Mouse (Mus musculus) frontal cortex, postnatal 25 days (tissue): ENCODE measurements around the gene 2310030G06Rik.

ENCODE experiments used
- DNase-seq, 2 experiments: peaks; one replicate each; pipeline ENCODE4 v3.0.0; 2022; ENCODE audit warnings: low spot score in 2 of 2

Gene 2310030G06Rik

DNA sequence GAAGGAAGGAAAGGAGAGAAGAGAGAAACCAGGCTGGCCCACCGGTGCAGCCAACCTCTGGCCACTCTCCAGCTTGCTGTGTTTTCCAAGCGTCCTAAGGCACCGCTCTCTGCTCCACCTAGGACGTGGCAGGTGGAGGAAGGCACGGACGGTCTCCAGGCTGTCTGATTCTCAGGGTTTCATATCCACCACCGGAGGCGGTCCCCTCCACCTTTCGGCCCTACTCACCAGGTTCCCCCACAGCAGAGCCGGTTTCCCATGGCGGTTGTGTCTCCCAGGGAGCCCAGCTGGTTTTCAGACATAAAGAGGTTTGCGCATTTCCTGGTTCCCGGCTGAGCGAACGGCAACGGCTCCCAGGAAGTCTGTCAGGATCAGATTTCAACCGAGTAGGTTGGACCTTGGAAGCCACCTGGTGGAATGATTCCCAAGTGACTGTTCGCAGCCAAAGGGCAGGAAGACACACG, at the start of gene 2310030G06Rik:
TSS of gene 2310030G06Rik (minus strand) at position 323 of the 464 bp plus-strand sequence.
- no peak for DNase-seq

GRCm38 (mm10) chr9:50795266-50795665, 48.9 kb upstream of the 2310030G06Rik start:
- DNase-seq: no peak

DNA sequence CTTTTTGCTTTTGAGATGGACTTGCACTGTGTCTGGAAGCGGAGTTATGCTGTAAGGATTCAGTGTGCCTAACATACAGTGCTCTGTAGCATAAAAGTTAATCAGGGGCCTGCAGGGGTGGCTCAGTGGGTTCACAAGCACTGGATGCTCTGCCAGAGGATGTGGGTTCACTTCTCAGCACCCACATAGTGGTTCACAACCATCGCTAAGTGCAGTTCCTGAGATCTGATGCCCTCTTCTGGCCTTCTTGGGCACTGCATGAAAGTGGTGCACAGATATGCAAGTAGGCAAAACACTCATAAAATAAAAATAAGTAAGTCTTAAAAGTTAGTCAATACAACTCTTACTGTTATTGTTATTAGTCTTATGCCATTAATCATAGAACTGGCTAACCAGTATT, 35.8 kb upstream of the 2310030G06Rik start:
- DNase-seq: no peak

- no peak for DNase-seq
Observed at GRCm38 (mm10) chr9:50776162-50776760, 29.9 kb upstream of the 2310030G06Rik start.

- no peak for DNase-seq
Observed at GRCm38 (mm10) chr9:50775662-50776126, 29.4 kb upstream of the 2310030G06Rik start.

GRCm38 (mm10) chr9:50774991-50775612, 28.8 kb upstream of the 2310030G06Rik start, which contains the start of the genes Alg9 and 1110032A03Rik:
Alg9 (plus strand) TSS chr9:50775019.
1110032A03Rik (minus strand) TSS chr9:50775520.
- peak; percentile 84 to 85 for DNase-seq

DNA sequence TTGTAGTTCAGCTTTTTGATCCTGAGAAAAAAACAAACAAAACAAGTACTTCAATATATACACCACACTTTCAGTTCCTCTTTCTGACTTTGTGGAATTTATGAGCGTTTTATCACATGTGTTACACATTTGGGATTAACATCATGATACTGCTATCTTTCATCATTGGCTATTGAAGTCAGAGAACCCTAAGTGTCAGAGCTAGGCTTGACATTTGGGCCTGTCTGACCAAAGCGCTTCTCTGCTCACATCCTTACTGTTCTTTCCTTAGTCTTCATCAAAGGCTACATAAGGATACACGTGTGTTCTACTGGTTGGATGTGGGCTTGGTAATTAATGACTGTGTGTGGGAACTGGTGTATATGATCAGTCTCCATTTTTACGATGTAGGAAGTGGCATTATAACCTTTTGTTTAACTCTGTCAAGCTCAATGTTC, 27.7 kb upstream of the 2310030G06Rik start:
- no peak for DNase-seq

DNA sequence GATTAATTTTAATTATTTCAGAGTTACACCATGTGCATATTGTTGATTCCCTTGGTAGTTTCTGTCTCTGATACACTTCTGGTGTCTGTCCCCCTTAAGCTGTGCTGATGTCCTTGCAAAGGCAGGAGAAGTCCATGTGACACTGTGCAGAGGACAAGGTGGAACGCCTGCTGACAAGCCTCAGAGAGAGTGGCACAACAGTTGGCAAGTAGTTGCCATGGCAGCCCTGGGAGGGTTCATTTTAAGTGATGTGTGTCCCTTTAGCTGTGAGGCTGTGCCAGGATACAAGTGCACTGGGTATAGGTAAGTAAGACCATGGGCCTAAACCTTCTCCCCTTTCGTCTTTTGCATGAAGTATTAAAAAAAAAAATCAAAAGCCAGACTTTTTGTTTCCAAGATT, 23.7 kb upstream of the 2310030G06Rik start:
- DNase-seq: no peak

DNA sequence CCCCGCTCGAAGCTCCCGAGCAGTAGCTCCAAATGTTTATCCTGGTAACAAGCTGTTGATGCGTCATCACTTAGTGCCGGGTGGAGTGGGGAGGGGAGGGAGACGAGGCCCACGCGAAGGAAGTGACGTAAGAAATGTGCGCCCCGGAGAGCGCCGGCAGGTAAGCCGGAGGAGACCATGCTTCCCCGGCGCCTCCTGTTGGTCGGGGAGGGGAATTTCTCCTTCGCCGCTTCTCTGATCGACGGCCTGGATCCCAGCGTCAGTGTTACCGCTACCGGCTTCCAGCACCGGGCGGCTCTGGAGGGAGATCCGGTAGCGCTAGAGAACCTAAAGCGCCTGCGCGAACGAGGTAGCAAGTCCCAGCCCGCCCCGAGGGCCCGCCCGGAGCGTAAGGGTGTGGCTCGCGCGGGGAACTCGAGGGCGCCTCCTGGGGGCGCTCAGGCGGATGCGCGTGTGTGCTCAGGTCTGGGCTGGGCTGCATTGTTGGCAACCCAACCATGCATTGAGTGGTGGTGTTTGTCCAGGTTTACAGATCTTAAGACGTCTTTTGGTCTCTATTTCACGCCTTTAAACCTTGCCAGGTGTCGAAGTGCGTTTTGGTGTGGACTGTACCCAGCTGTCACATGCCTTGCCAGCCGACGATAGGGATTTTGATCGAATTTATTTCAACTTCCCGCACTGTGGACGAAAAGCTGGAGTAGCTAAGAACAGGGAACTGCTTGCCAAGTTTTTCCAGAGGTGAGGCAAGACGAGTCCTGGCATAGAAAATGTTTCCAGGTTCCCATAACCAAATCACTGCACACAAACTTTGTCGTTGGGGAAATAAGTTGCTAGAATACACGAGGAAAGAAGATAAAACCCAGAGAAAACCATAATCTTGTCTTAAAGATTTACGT, 22.0 kb upstream of the 2310030G06Rik start, which contains the start of gene Fdxacb1:
TSS of gene Fdxacb1 (plus strand) at position 130 of the 896 bp plus-strand sequence.
- DNase-seq: peak; percentile 95 to 97

GRCm38 (mm10) chr9:50767531-50768106, 21.3 kb upstream of the 2310030G06Rik start:
- no peak for DNase-seq

- DNase-seq: no peak
Observed at GRCm38 (mm10) chr9:50763331-50763730, 17.0 kb upstream of the 2310030G06Rik start.

- no peak for DNase-seq
Observed at GRCm38 (mm10) chr9:50761520-50762243, 15.3 kb upstream of the 2310030G06Rik start.

GRCm38 (mm10) chr9:50756711-50757110, 10.4 kb upstream of the 2310030G06Rik start:
- DNase-seq: no peak

DNA sequence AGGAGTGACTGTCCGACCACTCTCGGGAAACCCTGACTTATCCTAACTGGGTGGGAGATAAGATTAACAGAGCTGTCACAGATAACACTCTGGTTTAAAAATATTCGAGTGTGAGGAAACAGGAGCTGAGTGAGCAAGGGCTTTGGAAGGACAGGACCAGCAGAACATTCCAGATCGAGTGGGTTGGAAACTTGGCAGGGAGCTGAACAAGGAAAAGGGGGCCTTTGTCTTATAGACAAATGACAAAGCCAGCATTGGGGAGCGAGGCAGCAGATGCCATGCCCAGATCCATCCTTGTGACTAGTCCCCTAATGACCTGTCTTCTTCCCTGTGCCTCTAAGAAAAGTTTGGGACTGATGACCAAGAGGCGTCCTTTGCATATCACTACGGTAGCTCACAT, 7.6 kb upstream of the 2310030G06Rik start:
- DNase-seq: no peak

- peak in 1 of 2 experiments; percentile 56 for DNase-seq
Observed at GRCm38 (mm10) chr9:50752784-50753615, 6.7 kb upstream of the 2310030G06Rik start.

- DNase-seq: no peak
Observed at GRCm38 (mm10) chr9:50752054-50752602, 5.8 kb upstream of the 2310030G06Rik start, which contains the start of gene Hspb2. Hspb2 (minus strand) TSS chr9:50752354.

GRCm38 (mm10) chr9:50751323-50751722, 5.0 kb upstream of the 2310030G06Rik start, which contains the start of gene Cryab:
Cryab (plus strand) TSS chr9:50751325.
- DNase-seq: no peak

- no peak for DNase-seq
Observed at GRCm38 (mm10) chr9:50750706-50751105, 4.4 kb upstream of the 2310030G06Rik start.

DNA sequence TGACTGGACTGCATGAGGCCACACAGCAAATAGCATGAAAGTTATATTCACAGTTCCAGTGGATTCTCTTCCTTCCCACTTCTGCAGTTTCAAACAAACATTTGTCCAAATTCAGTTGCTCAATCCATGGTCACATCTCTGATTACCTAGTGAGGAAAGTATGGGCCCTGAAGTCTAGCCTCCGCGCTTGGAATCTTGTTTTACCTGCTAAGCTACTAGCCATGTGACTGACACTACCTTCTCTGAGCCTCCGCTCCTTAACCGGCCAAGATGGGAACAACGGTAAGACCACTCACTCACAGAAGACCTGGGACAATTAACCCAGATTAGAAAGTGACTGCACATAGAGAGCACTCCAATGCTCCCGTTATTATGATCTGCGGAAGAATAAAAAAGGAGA, 530 bp downstream of the 2310030G06Rik start:
- no peak for DNase-seq
